In the genomic region with DNA sequence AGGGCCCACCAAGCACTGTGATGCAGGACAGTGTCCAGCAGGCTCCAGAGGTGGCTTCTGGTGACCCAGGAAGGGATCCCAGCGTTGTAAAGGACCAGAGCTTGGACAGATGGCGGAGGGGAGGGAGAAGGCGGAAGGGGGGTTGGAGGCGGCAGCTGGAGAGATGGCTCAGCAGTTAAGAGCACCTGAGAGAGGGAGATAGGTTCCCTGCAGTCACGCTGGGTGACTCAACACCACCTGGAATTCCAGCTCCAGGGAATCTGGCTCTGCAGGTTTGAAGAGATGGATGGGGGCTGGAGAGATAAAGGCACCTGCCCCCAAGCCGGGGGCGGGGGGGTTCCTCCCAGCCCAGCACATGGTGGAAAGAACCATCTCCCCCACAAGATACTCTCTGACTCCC, we compare ENCODE assay signal across 8 mouse cellular contexts. TPM values are rescaled to one million over a fixed set of nuclear protein-coding genes. Genes with fewer than 3 reads are reported as not detected.
DNase-seq lines count a peak whose midpoint lies in the region; ATAC-seq and TF ChIP-seq lines count a peak whose summit lies in the region.
"Not testable (repeated sequence)": the region's sequence is repeated elsewhere in the genome, so short reads cannot be mapped to it uniquely, and the experiment has no call there.
"Had no signal": no experiment of that assay in that cellular context is flagged by ENCODE, and none has a peak within 500 bp of the region (broad histone marks: within the 10 kb centered on the region; RNA-seq: fewer than 3 reads in every experiment).

No protein-coding gene starts in this region.

- not testable (repeated sequence) for TF ChIP-seq POLR2A in kidney, adult 2 months (IDR thresholded peaks at IDR 0.05; ENCODE audit: low read depth, low read length); small intestine, adult 2 months (IDR thresholded peaks at IDR 0.05; ENCODE audit: low read depth, low read length)

- WGBS in intestine, embryonic 14.5 days: 49% methylated on average over 6 of the region's 7 CpGs
- WGBS in intestine, embryonic 16.5 days: 45% methylated on average over 7 of the region's 7 CpGs
- WGBS in kidney, adult 2 months: 46% methylated on average over 7 of the region's 7 CpGs
- WGBS in kidney, embryonic 16.5 days: 46% methylated on average over 6 of the region's 7 CpGs
- WGBS in lung, embryonic 14.5 days: 43% methylated on average over 6 of the region's 7 CpGs
- WGBS in lung, postnatal 0 days: 51% methylated on average over 6 of the region's 7 CpGs
- 26% methylated on average over 7 of the region's 7 CpGs for WGBS in small intestine, adult 2 months

- H3K4me1 ChIP-seq in intestine, embryonic 14.5 days (replicated peaks; ENCODE audit: control insufficient read depth, insufficient read depth, low read length): peaks cover 23% of the 10 kb centered on the region
- H3K4me1 ChIP-seq in intestine, embryonic 16.5 days (ENCODE audit: control insufficient read depth, insufficient read depth, low read length): peaks cover 18% of the 10 kb centered on the region
- peaks cover 17% of the 10 kb centered on the region for H3K4me1 ChIP-seq in kidney, adult 2 months (ENCODE audit: control insufficient read depth, insufficient read depth, low read length)
- H3K4me1 ChIP-seq in kidney, embryonic 16.5 days (ENCODE audit: insufficient read depth, low read length): peaks cover 40% of the 10 kb centered on the region
- H3K4me1 ChIP-seq in lung, embryonic 14.5 days (ENCODE audit: insufficient read depth): peaks cover 21% of the 10 kb centered on the region
- peaks cover 14% of the 10 kb centered on the region; the same call in 1 of the 2 replicates for H3K4me1 ChIP-seq in lung, postnatal 0 days (ENCODE audit: insufficient read depth, low read depth, low read length)
- peaks cover 12% of the 10 kb centered on the region; the same call in 1 of the 2 replicates for H3K4me1 ChIP-seq in small intestine, adult 2 months (ENCODE audit: control insufficient read depth, insufficient read depth, insufficient read length, low read length)

- TF ChIP-seq EP300 in lung, postnatal 0 days (IDR thresholded peaks at IDR 0.05): not testable (repeated sequence)

- TF ChIP-seq CTCF in kidney, adult 2 months (conservative IDR thresholded peaks at IDR 0.05; ENCODE audit: insufficient read depth, insufficient read length, low read depth, low read length); lung, embryonic 14.5 days (IDR thresholded peaks at IDR 0.05; ENCODE audit: low read depth); lung, postnatal 0 days (IDR thresholded peaks at IDR 0.05); small intestine, adult 2 months (IDR thresholded peaks at IDR 0.05; ENCODE audit: extremely low read depth, insufficient read length, insufficient replicate concordance, low read depth, low read length): not testable (repeated sequence)

- not testable (repeated sequence) for H3K4me3 ChIP-seq in intestine, embryonic 14.5 days (ENCODE audit: low read depth, low read length); kidney, embryonic 16.5 days (ENCODE audit: low read length); lung, embryonic 14.5 days (ENCODE audit: low read depth, low read length); lung, postnatal 0 days (ENCODE audit: low read depth, low read length)
- H3K4me3 ChIP-seq in intestine, embryonic 16.5 days (ENCODE audit: low read length): peak overlapping the region; percentile 51
- H3K4me3 ChIP-seq in kidney, adult 2 months (ENCODE audit: insufficient read depth, low read depth, low read length): peak overlapping the region; percentile 62; the same call in 1 of the 2 replicates
- peak overlapping the region; percentile 77 for H3K4me3 ChIP-seq in small intestine, adult 2 months (ENCODE audit: low read depth, low read length)

- not testable (repeated sequence) for H3K36me3 ChIP-seq in intestine, embryonic 14.5 days (ENCODE audit: control insufficient read depth, insufficient read depth, low read length); intestine, embryonic 16.5 days (ENCODE audit: control insufficient read depth, insufficient read depth, low read length); kidney, adult 2 months (ENCODE audit: control insufficient read depth, insufficient read depth, low read length); kidney, embryonic 16.5 days (ENCODE audit: insufficient read depth, low read length); lung, embryonic 14.5 days (ENCODE audit: insufficient read depth); lung, postnatal 0 days (ENCODE audit: insufficient read depth, low read length); small intestine, adult 2 months (ENCODE audit: control insufficient read depth, insufficient read depth, low read length)

- H3K27me3 ChIP-seq in intestine, embryonic 14.5 days (replicated peaks; ENCODE audit: control insufficient read depth, insufficient read depth, low read length); intestine, embryonic 16.5 days (replicated peaks; ENCODE audit: control insufficient read depth, insufficient read depth, low read length); kidney, adult 2 months (replicated peaks; ENCODE audit: control insufficient read depth, insufficient read depth, low read length); kidney, embryonic 16.5 days (ENCODE audit: insufficient read depth, low read length); lung, embryonic 14.5 days (ENCODE audit: insufficient read depth, low read length); lung, postnatal 0 days (replicated peaks; ENCODE audit: insufficient read depth, low read length); small intestine, adult 2 months (ENCODE audit: control insufficient read depth, insufficient read depth, low read length): not testable (repeated sequence)

- not testable (repeated sequence) for H3K9ac ChIP-seq in intestine, embryonic 14.5 days (ENCODE audit: low read length); kidney, embryonic 16.5 days (replicated peaks; ENCODE audit: low read length); lung, embryonic 14.5 days; lung, postnatal 0 days (replicated peaks; ENCODE audit: low read depth)
- H3K9ac ChIP-seq in intestine, embryonic 16.5 days (ENCODE audit: low read depth, low read length): peak overlapping the region; percentile 69; the same call in 1 of the 2 replicates

- H3K9me3 ChIP-seq in intestine, embryonic 14.5 days (ENCODE audit: control insufficient read depth, low read length); intestine, embryonic 16.5 days (ENCODE audit: control insufficient read depth, low read length); kidney, embryonic 16.5 days (ENCODE audit: low read length); lung, embryonic 14.5 days (ENCODE audit: low read depth, low read length); lung, postnatal 0 days (ENCODE audit: low read length): not testable (repeated sequence)

- 0 out of 2 replicates have a peak, but pooled peaks have one; percentile 32 for ATAC-seq in intestine, embryonic 14.5 days (replicated peaks; ENCODE audit: low FRiP score, low TSS enrichment, low read depth)
- ATAC-seq in intestine, embryonic 16.5 days; kidney, embryonic 16.5 days (ENCODE audit: low FRiP score, low TSS enrichment): not testable (repeated sequence)
- 0 out of 2 replicates have a peak, but pooled peaks have one; percentile 3 for ATAC-seq in lung, embryonic 14.5 days (ENCODE audit: insufficient read depth)
- peak; percentile 49 for ATAC-seq in lung, postnatal 0 days

- not testable (repeated sequence) for DNase-seq in intestine, embryonic 14.5 days (ENCODE audit: low spot score); kidney, adult 2 months; lung, embryonic 14.5 days; lung, postnatal 0 days (ENCODE audit: low spot score)

- not testable (repeated sequence) for H3K27ac ChIP-seq in intestine, embryonic 14.5 days (ENCODE audit: low read depth); kidney, adult 2 months (ENCODE audit: insufficient read depth, low read depth, low read length); kidney, embryonic 16.5 days (ENCODE audit: low read length); lung, embryonic 14.5 days (ENCODE audit: low read depth); lung, postnatal 0 days (ENCODE audit: low read length)
- H3K27ac ChIP-seq in intestine, embryonic 16.5 days (ENCODE audit: low read length): peak overlapping the region; percentile 97; the same call in 1 of the 2 replicates
- H3K27ac ChIP-seq in small intestine, adult 2 months (ENCODE audit: insufficient read depth, low read depth, low read length): peak overlapping the region; percentile 96

- 0 out of 2 replicates have a peak overlapping the region, but pooled peaks have one; percentile 55 for H3K4me2 ChIP-seq in intestine, embryonic 14.5 days (ENCODE audit: low read length)
- H3K4me2 ChIP-seq in intestine, embryonic 16.5 days (ENCODE audit: low read depth, low read length): peak overlapping the region; percentile 60
- H3K4me2 ChIP-seq in kidney, embryonic 16.5 days (replicated peaks; ENCODE audit: low read depth, low read length): 0 out of 2 replicates have a peak overlapping the region, but pooled peaks have one; percentile 52
- not testable (repeated sequence) for H3K4me2 ChIP-seq in lung, embryonic 14.5 days; lung, postnatal 0 days (replicated peaks; ENCODE audit: low read depth, low read length)

RNA-seq across cellular contexts. Expression of gene Calml4, which starts 2.2 kb away (rescaled TPM):
- polyA plus RNA-seq in intestine, embryonic 14.5 days (2014; fragmentation: Nextera tagmentation; extraction: Ambion mirVana): 101 and 106 TPM in 2 replicates
- polyA plus RNA-seq in intestine, embryonic 16.5 days (2015; fragmentation: Nextera tagmentation; extraction: Ambion mirVana): 286 and 319 TPM in 2 replicates
- polyA plus RNA-seq in kidney, adult 2 months (2012; rRNA removed): 224 and 296 TPM in 2 replicates
- polyA plus RNA-seq in kidney, embryonic 16.5 days (2015; fragmentation: Nextera tagmentation; extraction: Ambion mirVana): 140 and 154 TPM in 2 replicates
- polyA plus RNA-seq in lung, embryonic 14.5 days (2014; fragmentation: Nextera tagmentation; extraction: Ambion mirVana): 11.6 and 13.4 TPM in 2 replicates
- polyA plus RNA-seq in lung, postnatal 0 days (2015; fragmentation: Nextera tagmentation; extraction: Ambion mirVana): 19.7 and 20.6 TPM in 2 replicates
- 73.8 and 101 TPM in 2 replicates for polyA plus RNA-seq in small intestine, adult 2 months (2012; rRNA removed)
- polyA plus RNA-seq: activated CD4-positive, CD25-positive, alpha-beta regulatory T cell, adult 4 months had no signal

RNA-seq across cellular contexts. Expression of gene Cln6, which starts 21.5 kb away (rescaled TPM):
- 30.6 and 31.3 TPM in 2 replicates for polyA plus RNA-seq in intestine, embryonic 14.5 days (2014; fragmentation: Nextera tagmentation; extraction: Ambion mirVana)
- polyA plus RNA-seq in intestine, embryonic 16.5 days (2015; fragmentation: Nextera tagmentation; extraction: Ambion mirVana): 34.9 and 40.2 TPM in 2 replicates
- polyA plus RNA-seq in kidney, adult 2 months (2012; rRNA removed): 94.0 and 101 TPM in 2 replicates
- polyA plus RNA-seq in kidney, embryonic 16.5 days (2015; fragmentation: Nextera tagmentation; extraction: Ambion mirVana): 26.4 and 31.3 TPM in 2 replicates
- polyA plus RNA-seq in lung, embryonic 14.5 days (2014; fragmentation: Nextera tagmentation; extraction: Ambion mirVana): 27.3 and 27.7 TPM in 2 replicates
- 19.1 and 20.3 TPM in 2 replicates for polyA plus RNA-seq in lung, postnatal 0 days (2015; fragmentation: Nextera tagmentation; extraction: Ambion mirVana)
- polyA plus RNA-seq in small intestine, adult 2 months (2012; rRNA removed): 25.0 and 51.2 TPM in 2 replicates

RNA-seq across cellular contexts. Expression of gene Fem1b, which starts 48.4 kb away (rescaled TPM):
- 32.3 and 33.2 TPM in 2 replicates for polyA plus RNA-seq in intestine, embryonic 14.5 days (2014; fragmentation: Nextera tagmentation; extraction: Ambion mirVana)
- 12.2 and 12.5 TPM in 2 replicates for polyA plus RNA-seq in intestine, embryonic 16.5 days (2015; fragmentation: Nextera tagmentation; extraction: Ambion mirVana)
- polyA plus RNA-seq in kidney, adult 2 months (2012; rRNA removed): 8.3 and 8.6 TPM in 2 replicates
- 23.1 and 23.5 TPM in 2 replicates for polyA plus RNA-seq in kidney, embryonic 16.5 days (2015; fragmentation: Nextera tagmentation; extraction: Ambion mirVana)
- 37.1 and 37.6 TPM in 2 replicates for polyA plus RNA-seq in lung, embryonic 14.5 days (2014; fragmentation: Nextera tagmentation; extraction: Ambion mirVana)
- polyA plus RNA-seq in lung, postnatal 0 days (2015; fragmentation: Nextera tagmentation; extraction: Ambion mirVana): 9.2 and 10.8 TPM in 2 replicates
- polyA plus RNA-seq in small intestine, adult 2 months (2012; rRNA removed): 3.0 and 4.7 TPM in 2 replicates
